Mouse (Mus musculus) adrenal gland, postnatal 25 days (tissue): ENCODE data around the gene Fam184b. TPM values are rescaled to one million over a fixed set of nuclear protein-coding genes. Genes with fewer than 3 reads are reported as not detected.

Source experiments
- DNase-seq: peaks from one replicate; pipeline ENCODE4 v3.0.0; 2021; ENCODE audit warnings: mixed read lengths
- total RNA-seq: library from RNA; stranded (reverse); gene quantifications from 2 replicates; pipeline ENCODE4 v1.2.3, GENCODE M21; 2021

Gene Fam184b
- total RNA-seq, 1 experiment from 2014 or later = 0.30 TPM

DNA sequence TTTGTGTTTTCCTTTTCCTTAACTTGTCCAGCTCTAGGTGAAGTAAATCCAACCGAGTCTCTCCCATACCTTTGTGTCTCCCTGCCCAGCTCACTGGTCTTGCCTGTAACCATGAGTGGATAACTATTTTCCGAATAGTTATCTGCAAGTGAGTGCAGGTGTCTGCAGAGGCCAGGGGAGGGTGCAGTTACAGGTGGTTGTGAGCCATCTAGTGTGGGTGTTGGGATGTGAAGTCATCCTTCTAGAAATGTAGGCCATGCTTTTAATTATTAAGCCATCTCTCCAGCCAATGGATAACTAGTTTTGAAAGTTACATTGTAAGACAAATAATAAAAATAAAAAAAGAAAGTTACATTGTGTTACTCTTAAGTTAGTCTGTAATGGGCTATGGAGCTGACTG, 125.9 kb downstream of the Fam184b start:
- no peak for DNase-seq

DNA sequence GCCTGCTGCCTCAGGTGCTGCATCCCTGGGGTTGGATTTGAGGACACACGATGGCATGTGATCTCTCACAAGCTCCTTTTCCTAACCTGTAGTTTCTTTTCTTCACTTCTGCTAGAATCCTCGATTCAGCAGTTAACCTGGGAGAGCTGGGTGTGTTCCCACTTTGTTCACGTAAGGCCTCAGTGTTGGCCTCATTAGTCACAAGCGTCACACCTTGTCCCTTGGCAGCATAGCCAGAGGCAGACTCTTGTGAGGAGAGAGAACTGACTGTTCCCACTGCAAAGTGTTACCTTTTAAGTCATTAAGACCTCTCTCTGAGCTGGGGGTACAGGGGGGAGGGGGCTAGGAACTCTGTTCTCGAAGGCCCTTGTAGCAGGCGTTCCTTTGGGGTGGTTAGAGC, 126.5 kb downstream of the Fam184b start:
- no peak for DNase-seq

DNA sequence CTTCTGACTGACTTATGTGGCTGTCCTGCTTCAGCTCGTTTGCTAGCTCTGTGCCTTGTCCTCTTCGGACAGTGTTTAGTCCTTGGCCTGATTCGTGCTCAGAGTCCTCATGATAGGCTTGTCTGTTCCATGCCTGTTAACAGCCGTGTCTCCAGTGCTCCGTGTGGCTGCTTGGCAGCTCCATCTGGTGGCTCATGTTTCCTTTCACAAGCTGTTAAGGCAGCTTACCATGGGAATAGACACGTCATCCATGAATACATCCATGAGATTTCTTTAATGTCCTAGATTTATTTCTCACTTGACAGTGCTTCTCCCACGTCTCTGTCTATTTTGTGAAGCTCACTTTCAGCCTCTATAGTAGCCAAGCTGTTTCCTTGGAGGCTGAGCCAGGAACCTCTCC, 129.3 kb downstream of the Fam184b start:
- no peak for DNase-seq

DNA sequence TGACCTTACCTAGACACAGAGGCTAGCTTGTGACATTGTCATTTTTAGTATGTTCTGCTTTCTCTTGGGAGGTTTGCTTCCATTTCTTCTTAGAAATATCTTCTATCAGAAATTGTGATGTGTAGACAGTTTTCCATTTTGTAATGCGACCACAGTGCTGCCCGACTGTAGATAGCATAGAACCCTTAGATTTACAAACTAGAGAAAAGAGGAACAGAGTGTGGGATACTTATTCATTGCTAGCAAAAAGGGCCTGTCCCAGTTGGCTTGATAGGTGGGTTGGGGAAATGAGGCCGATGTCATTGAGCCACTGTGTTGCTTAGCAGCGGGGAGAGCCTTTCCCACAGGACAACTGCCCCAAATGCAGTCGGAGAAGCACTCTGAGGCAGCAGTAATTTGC, 141.8 kb downstream of the Fam184b start:
- no peak for DNase-seq

DNA sequence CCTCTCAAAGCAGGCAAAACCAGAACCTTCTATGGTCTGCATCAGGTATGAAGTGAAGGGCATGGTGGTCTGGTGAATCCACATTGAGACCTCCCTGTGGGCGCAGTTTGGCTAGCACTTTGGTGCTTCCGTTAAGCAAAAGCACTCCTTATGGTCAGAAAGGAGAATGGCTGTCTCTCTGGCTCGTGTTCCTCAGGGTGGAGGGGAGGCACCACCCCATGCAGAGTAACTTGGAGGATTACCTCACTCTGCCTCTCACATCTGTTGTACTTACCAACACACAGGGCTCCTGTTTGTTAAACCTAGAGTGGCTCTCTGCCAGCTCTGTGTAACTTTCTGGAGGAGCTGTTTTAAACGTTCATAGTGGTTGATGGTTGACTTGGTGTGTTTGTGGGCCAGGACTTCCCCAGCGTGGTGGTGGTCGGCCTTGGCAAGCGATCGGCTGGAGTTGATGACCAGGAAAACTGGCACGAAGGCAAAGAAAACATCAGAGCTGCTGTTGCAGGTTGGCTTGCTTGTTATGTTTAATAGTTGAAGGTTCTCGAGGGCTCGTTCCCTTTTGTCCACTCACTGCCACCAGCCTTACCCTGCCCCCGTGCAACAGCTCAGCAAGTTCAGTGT, 142.4 kb downstream of the Fam184b start:
- no peak for DNase-seq

DNA sequence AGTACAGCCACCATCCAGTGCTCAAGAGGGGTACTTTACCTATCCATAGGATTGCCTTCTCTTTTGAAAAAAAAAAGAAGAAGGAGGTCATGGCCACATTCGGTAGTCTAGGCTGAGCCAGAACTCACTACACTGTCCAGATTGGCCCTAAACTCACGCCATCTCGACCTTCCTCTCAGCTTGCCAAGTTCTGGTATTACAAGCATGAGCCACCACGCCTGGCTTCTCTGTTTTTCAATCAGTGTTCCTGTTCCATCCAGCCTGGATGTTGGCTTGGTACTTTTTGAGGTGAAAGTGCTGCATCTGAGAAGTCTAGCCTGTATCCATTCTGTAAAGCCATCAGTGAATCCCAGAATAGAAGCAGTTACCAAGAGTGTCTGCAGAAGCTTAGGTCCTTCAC, 142.9 kb downstream of the Fam184b start:
- DNase-seq = no peak

DNA sequence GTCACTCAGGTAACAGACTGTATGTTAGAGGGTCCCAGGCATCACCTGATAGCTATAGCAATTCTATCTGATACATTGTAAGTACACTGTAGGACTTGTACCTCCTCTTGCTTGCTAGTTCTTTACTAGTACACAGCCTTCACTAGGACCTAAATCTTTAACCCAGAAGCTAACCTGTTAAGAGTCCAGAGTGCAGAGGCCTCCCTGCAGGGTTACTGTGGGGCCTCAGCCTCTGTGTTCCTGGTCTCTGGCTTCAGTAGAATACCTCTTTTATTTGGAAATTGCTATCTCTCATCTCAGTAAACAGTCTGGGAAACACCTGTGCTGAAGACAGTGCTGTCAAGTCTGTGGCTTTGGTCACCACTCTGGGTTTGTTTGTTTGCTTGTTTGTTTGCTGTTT, 143.4 kb downstream of the Fam184b start:
- no peak for DNase-seq

DNA sequence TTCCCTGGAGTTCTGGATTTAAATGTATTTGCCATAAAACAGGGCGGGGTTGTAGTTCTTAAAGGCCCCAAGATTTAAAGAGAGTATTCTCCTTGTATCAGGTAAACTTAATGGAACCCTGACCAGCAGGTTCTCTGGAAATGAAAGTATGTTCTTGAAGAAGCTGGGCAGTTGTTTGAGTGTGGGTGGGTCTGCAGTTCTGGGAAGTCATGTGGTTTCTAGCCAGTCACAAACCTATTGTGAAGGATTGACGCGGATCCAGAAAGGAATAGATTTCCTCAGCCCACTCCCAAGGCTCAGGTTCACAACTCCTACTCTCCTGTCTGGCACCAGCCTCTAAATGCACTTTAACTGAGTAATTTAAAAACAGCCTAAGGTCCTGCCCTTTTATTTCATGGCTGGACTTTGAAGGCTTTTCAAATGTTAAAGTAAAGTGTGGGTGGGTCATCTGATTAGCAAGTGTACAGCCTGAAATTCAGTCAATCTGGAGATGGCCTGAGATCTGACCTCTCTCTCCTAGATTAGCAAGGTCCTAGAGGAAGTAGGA, 143.9 kb downstream of the Fam184b start:
- no peak for DNase-seq

DNA sequence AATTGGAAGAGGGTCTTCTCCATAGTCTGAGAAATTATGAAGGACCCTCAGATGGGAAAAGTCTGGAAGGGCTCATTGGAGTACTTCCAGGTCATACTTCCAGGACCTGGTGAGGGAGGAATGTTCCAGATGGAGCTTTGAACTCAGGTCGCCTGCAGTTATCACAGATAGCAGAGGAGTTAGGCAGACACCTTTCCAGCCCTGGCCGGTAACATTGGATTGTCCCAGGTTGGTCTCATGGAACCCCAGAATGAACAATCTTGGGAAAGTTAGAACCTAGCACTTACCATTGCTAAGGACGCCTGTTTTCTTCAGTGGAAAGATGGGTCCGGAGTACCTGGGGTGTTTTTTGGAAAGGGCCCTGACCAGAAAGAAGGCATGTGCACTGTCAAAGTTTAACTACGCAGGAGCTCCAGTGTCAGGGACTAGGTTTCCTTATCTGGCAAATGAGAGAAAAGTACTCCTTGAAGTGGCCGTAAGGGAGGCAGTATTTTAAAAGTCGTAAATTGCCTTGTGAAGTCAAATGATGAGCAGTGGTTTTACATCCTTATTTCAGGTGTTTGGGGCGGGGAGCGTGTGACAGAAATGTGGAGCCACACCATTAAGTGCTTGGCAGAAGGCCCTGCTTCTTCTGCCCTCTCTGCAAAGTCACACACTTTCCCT, 145.2 kb downstream of the Fam184b start:
- no peak for DNase-seq

DNA sequence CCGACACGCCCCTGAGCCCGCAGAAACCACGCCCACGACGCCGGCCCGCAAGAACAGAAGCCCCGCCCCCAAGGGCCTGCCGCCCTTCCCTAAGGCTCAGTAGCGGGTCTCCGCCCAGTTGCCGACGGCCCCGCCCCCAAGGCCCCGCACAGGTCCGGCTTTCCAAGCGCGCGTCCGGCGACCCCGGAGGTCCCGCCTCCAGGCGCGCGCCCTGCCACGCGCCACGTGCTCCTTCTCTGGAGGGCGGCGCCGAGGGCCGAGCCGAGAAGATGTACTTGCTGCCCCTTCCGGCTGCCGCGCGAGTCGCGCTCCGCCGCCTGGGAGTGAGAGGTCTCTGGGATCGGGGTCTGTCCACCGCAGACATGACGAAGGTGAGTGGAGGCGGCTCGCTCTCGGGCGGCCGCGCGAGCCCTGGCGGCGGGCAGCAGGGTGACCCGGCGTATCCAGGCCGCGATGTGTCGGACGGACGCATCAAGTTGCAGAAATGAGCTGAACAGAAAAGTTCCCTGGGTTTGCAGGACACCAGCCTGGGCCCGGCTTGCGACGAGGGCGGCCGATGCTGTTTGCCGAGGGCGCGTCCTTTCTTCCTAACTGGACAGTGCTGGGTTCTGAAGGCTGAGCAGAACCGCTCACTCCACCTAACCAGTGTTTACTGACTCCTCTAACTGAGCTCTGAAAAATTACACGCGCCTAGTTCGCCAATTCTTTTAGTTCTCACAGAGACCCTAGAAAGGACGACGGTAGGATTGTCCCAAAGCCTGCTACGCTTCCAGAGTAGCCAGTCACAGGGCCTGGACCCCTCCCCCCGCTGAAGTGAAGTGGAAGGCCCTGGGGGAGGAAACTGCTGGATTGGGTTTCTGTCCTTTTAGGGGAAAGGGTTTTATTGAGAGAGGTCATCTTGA, 146.0 kb downstream of the Fam184b start, which contains the start of gene Lap3:
Gene Lap3, plus strand, starts transcription at position 184 of the 902 bp plus-strand sequence.
- peak; percentile 100 for DNase-seq

DNA sequence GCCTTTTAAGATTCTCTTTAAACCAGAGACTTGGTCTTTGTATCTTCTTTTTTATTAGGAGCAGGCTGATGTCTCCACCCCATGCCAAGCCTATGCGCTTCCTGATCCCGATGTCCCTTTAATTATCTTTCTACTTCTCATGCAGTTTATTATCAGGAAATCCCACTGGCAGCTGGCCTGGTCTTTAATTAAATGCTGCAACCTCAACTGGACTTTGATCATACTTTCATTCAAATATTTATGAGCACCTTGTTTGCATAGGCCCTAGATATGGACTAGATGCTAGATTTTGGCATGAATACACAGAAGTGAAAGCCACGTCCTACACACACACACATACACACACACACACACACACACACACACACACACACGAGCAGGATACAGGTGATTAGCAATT, 147.6 kb downstream of the Fam184b start:
- no peak for DNase-seq

DNA sequence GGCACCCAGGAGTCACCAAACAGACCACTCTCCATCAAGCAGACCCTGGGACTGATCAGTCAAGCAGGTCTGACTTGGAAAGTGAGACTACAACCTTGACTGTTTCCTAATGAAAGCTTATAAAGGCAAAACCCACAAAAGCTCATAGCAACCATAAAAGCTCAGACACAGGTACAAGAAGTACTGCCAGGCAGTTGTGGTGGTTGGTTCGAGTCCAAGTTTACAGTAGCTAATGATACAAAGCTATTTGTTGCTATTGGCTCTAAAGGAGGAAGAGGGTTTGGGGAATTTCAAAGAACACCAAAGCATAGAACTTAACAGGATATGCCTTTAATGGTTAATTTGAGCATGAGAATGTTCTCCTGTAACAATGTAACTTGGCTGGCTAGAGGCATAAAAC, 155.8 kb downstream of the Fam184b start:
- no peak for DNase-seq

DNA sequence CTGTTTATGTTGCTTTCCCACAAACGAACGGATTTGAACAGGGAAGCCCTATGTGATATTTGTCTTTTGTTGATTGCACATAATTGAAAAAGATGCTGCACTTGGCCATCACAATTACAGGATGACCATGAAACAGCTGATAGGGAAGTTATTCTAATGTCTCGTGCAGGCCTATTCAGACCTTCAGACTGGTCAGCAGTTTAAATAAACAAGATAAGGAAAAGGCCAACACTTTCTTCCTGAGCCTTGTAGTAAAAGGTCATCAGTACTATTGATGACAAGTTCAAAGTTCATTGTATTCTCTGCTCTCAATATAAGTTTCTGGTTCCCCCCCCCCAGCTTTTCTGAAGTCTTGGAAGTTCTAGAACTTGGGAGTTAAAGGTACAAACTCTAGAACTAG, 156.8 kb downstream of the Fam184b start:
- no peak for DNase-seq

DNA sequence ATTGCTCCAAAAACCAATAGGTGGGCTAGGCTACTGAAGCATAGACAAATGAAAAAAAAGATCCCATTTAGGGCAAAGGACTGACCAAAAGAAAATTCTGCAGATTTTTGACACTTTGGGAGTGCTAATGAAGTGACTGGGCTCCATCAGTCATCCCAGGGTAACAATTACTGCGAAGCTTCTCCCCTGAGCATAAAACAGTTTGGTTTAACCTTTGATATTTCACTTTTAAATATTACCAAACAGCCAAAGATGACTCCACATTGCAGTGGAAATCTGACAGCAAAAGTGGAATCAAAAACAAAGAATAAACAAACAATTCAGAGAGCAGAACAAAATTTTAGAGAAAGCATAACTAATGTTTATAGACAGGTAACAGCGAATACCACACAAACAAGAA, 158.3 kb downstream of the Fam184b start:
- no peak for DNase-seq

DNA sequence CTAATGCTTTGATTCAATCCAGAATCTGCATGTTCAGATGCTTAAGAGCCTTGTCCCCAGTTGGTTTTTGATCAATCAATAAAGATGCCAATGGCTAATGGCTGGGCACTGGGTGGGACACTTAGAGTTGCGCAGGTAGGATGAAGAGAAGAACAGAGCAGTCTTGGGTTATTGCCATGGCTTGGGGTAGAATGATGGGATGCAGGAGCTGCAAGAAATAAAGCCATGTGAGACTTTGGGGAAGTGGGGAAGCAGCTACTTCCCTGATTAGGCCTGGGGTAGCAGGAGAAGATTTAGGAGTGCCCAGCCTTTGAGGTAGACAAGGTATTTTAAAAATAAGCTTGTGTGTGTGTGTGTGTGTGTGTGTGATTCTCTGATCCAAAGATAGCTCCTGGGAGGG, 159.3 kb downstream of the Fam184b start:
- DNase-seq = no peak

Other genes starting within 250 kb of the Fam184b start
- gene Qdpr, start 189.4 kb downstream of the Fam184b start, total RNA-seq = 121 and 129 TPM in 2 replicates
- not detected in 2 replicates for gene Clrn2, start 185.9 kb downstream of the Fam184b start, total RNA-seq
- 54.5 and 61.8 TPM in 2 replicates for gene Lap3, start 146.2 kb downstream of the Fam184b start, total RNA-seq
- 90.1 and 100 TPM in 2 replicates for gene Med28, start 119.4 kb downstream of the Fam184b start, total RNA-seq
- 3.4 and 4.7 TPM in 2 replicates for gene Ncapg, start 30.3 kb upstream of the Fam184b start, total RNA-seq
- 25.9 and 32.8 TPM in 2 replicates for gene Lcorl, start 218.0 kb upstream of the Fam184b start, total RNA-seq